ENCODE assay signal across 16 mouse cellular contexts in genomic region chr4:53414031-53414797, GRCm38 (mm10). TPM values are rescaled to one million over a fixed set of nuclear protein-coding genes. Genes with fewer than 3 reads are reported as not detected.
DNase-seq lines count a peak whose midpoint lies in the region; ATAC-seq and TF ChIP-seq lines count a peak whose summit lies in the region.
"Had no signal": no experiment of that assay in that cellular context is flagged by ENCODE, and none has a peak within 500 bp of the region (broad histone marks: within the 10 kb centered on the region; RNA-seq: fewer than 3 reads in every experiment).

No protein-coding gene starts in this region.

- no peak for TF ChIP-seq POLR2A in liver, adult 2 months (IDR thresholded peaks at IDR 0.05; ENCODE audit: extremely low read depth, insufficient read depth, low read length)

- H3K4me2 ChIP-seq in forebrain, embryonic 13.5 days: no peak overlapping the region
- H3K4me2 ChIP-seq: kidney, embryonic 15.5 days; midbrain, embryonic 15.5 days had no signal

- peak; percentile 51 for ATAC-seq in megakaryocyte, adult 5-6 weeks (ENCODE audit: poor library complexity, severe bottlenecking)
- no peak for ATAC-seq in forebrain, embryonic 13.5 days
- ATAC-seq: forebrain, postnatal 0 days; midbrain, embryonic 15.5 days had no signal

- H3K9ac ChIP-seq in liver, adult 2 months (ENCODE audit: low read depth, low read length): no peak overlapping the region
- no peak overlapping the region for H3K9ac ChIP-seq in forebrain, embryonic 13.5 days
- H3K9ac ChIP-seq: forebrain, postnatal 0 days; kidney, embryonic 15.5 days; midbrain, embryonic 15.5 days had no signal

- no peaks in the 10 kb centered on the region for H3K79me2 ChIP-seq in liver, adult 2 months (ENCODE audit: control insufficient read depth, insufficient read depth, low read length)

- H3K9me3 ChIP-seq in forebrain, embryonic 13.5 days (replicated peaks): no peaks in the 10 kb centered on the region
- H3K9me3 ChIP-seq: hindbrain, embryonic 10.5 days; kidney, embryonic 15.5 days; midbrain, embryonic 15.5 days had no signal

- H3K36me3 ChIP-seq in liver, adult 2 months (ENCODE audit: control insufficient read depth, insufficient read depth, low read length): no peaks in the 10 kb centered on the region
- no peaks in the 10 kb centered on the region for H3K36me3 ChIP-seq in forebrain, embryonic 13.5 days (ENCODE audit: poor library complexity, severe bottlenecking)
- H3K36me3 ChIP-seq: hindbrain, embryonic 10.5 days; kidney, embryonic 15.5 days; midbrain, embryonic 15.5 days had no signal

- TF ChIP-seq CTCF in liver, adult 2 months (IDR thresholded peaks at IDR 0.05; ENCODE audit: low read depth, low read length): no peak

- peak; percentile 99 for DNase-seq in liver, adult 2 months (ENCODE audit: extremely low read depth, low read depth, low spot score)
- no peak for DNase-seq in liver
- DNase-seq in large intestine, adult 2 months (ENCODE audit: low read depth, low spot score): peak; percentile 83
- no peak for DNase-seq in right cerebral cortex, adult 18-20 months
- no peak for DNase-seq in right cerebral cortex, postnatal 25 days
- no peak for DNase-seq in cerebellum, postnatal 25 days
- DNase-seq: cerebellum, adult 9-11 months; forebrain, postnatal 0 days; lung, adult 2 months; thymus, postnatal 36 days had no signal

- peak overlapping the region; percentile 44 for H3K27ac ChIP-seq in liver, adult 2 months (replicated peaks; ENCODE audit: insufficient read depth, low read depth, low read length)
- H3K27ac ChIP-seq in forebrain, embryonic 13.5 days: no peak overlapping the region
- H3K27ac ChIP-seq: hindbrain, embryonic 10.5 days; kidney, embryonic 15.5 days; macrophage; midbrain, embryonic 15.5 days had no signal

- H3K27me3 ChIP-seq in liver, adult 2 months (ENCODE audit: control insufficient read depth, insufficient read depth, low read length): no peaks in the 10 kb centered on the region
- no peaks in the 10 kb centered on the region for H3K27me3 ChIP-seq in forebrain, embryonic 13.5 days
- H3K27me3 ChIP-seq: kidney, embryonic 15.5 days; midbrain, embryonic 15.5 days had no signal

- H3K4me1 ChIP-seq in liver, adult 2 months (ENCODE audit: control insufficient read depth, insufficient read depth, low read length): peaks cover 11% of the 10 kb centered on the region; the same call in 1 of the 2 replicates
- no peaks in the 10 kb centered on the region for H3K4me1 ChIP-seq in forebrain, embryonic 13.5 days

- no peak overlapping the region for H3K4me3 ChIP-seq in liver, adult 2 months (ENCODE audit: insufficient read depth, low read depth, low read length)
- no peak overlapping the region for H3K4me3 ChIP-seq in forebrain, embryonic 13.5 days
- H3K4me3 ChIP-seq: hindbrain, embryonic 10.5 days; kidney, embryonic 15.5 days; midbrain, embryonic 15.5 days had no signal

- 35% methylated on average over 9 of the region's 9 CpGs for WGBS in liver, adult 2 months
- 35% methylated on average over 9 of the region's 9 CpGs for WGBS in large intestine, adult 2 months
- 82% methylated on average over 9 of the region's 9 CpGs for WGBS in forebrain, embryonic 13.5 days

RNA-seq across cellular contexts. Expression of gene Slc44a1, which starts 26.0 kb away (rescaled TPM):
- total RNA-seq in liver, adult 2 months (2014; rRNA removed): 32.9 and 36.6 TPM in 2 replicates
- polyA plus RNA-seq in liver, adult 2 months (2012; rRNA removed): 15.5 and 16.3 TPM in 2 replicates
- polyA plus RNA-seq in large intestine, adult 2 months (2012; rRNA removed): 41.9 and 76.7 TPM in 2 replicates
- 11.8 and 12.4 TPM in 2 replicates for total RNA-seq in megakaryocyte, adult 5-6 weeks (2015)
- 9.1 and 10.1 TPM in 2 replicates for total RNA-seq in megakaryocyte, adult 5-6 weeks (2017)
- 9.5 and 11.5 TPM in 2 replicates for polyA plus RNA-seq in forebrain, embryonic 13.5 days (2015; fragmentation: Nextera tagmentation; extraction: Ambion mirVana)

Comparison
In these comparisons a context has a peak if more than half of its experiments do, and no peak if none do; other contexts are left out.
1. DNase-seq: peak in liver, adult 2 months (single experiment) and large intestine, adult 2 months (single experiment); none in liver (single experiment), right cerebral cortex, adult 18-20 months (single experiment), right cerebral cortex, postnatal 25 days (single experiment) and cerebellum, postnatal 25 days (0 of 2).